Mouse (Mus musculus): ENCODE results near the gene Rassf2. TPM values are rescaled to one million over a fixed set of nuclear protein-coding genes. Genes with fewer than 3 reads are reported as not detected.

Rassf2 gene
- polyA plus RNA-seq, 1 experiment = 35.7 TPM

- 6% methylated on average over 5 of the region's 5 CpGs for WGBS
- Histone ChIP-seq H3K27ac (ENCODE audit: control insufficient read depth, insufficient read depth, low read depth, low read length, poor library complexity) (peak overlapping the region; percentile 88), H3K4me3 (replicated peaks; ENCODE audit: control insufficient read depth, low read depth, low read length) (peak overlapping the region; percentile 78), H3K4me1 (ENCODE audit: control insufficient read depth, insufficient read depth, low read length) (peaks cover 10% of the 10 kb centered on the region)
- TF ChIP-seq POLR2A (IDR thresholded peaks at IDR 0.05; ENCODE audit: borderline replicate concordance, control insufficient read depth, low read depth, low read length) (peak; percentile 38; the same call in 1 of the 2 replicates), CTCF (IDR thresholded peaks at IDR 0.05; ENCODE audit: control insufficient read depth, insufficient read depth, low read length) (no peak)
Measured at GRCm38 (mm10) chr2:132020991-132021541, 9.0 kb downstream of the Rassf2 start.

GRCm38 (mm10) chr2:132020420-132020819 is 9.6 kb downstream of the Rassf2 start:
- 9% methylated on average over 7 of the region's 7 CpGs for WGBS
- H3K4me1 ChIP-seq (ENCODE audit: control insufficient read depth, insufficient read depth, low read length) = peaks cover 12% of the 10 kb centered on the region
- no peak for TF ChIP-seq POLR2A (IDR thresholded peaks at IDR 0.05; ENCODE audit: borderline replicate concordance, control insufficient read depth, low read depth, low read length)
- TF ChIP-seq CTCF (IDR thresholded peaks at IDR 0.05; ENCODE audit: control insufficient read depth, insufficient read depth, low read length) = no peak
- H3K27ac ChIP-seq (ENCODE audit: control insufficient read depth, insufficient read depth, low read depth, low read length, poor library complexity) = peak overlapping the region; percentile 88
- peak overlapping the region; percentile 78 for H3K4me3 ChIP-seq (replicated peaks; ENCODE audit: control insufficient read depth, low read depth, low read length)

GRCm38 (mm10) chr2:132019372-132019811 is 10.7 kb downstream of the Rassf2 start:
- peak overlapping the region; percentile 72 for H3K4me3 ChIP-seq (replicated peaks; ENCODE audit: control insufficient read depth, low read depth, low read length)
- TF ChIP-seq POLR2A (IDR thresholded peaks at IDR 0.05; ENCODE audit: borderline replicate concordance, control insufficient read depth, low read depth, low read length) (no peak), CTCF (IDR thresholded peaks at IDR 0.05; ENCODE audit: control insufficient read depth, insufficient read depth, low read length) (no peak)
- 4% methylated on average over 3 of the region's 3 CpGs for WGBS
- H3K4me1 ChIP-seq (ENCODE audit: control insufficient read depth, insufficient read depth, low read length) = peaks cover 12% of the 10 kb centered on the region
- H3K27ac ChIP-seq (ENCODE audit: control insufficient read depth, insufficient read depth, low read depth, low read length, poor library complexity) = peak overlapping the region; percentile 83

GRCm38 (mm10) chr2:132018156-132018555 is 11.9 kb downstream of the Rassf2 start:
- TF ChIP-seq POLR2A (IDR thresholded peaks at IDR 0.05; ENCODE audit: borderline replicate concordance, control insufficient read depth, low read depth, low read length) (no peak), CTCF (IDR thresholded peaks at IDR 0.05; ENCODE audit: control insufficient read depth, insufficient read depth, low read length) (no peak)
- 17% methylated on average over 4 of the region's 4 CpGs for WGBS
- Histone ChIP-seq H3K4me1 (ENCODE audit: control insufficient read depth, insufficient read depth, low read length) (peaks cover 12% of the 10 kb centered on the region), H3K27ac (ENCODE audit: control insufficient read depth, insufficient read depth, low read depth, low read length, poor library complexity) (peak overlapping the region; percentile 76), H3K4me3 (replicated peaks; ENCODE audit: control insufficient read depth, low read depth, low read length) (no peak overlapping the region)

GRCm38 (mm10) chr2:132017611-132018010 is 12.4 kb downstream of the Rassf2 start:
- H3K4me3 ChIP-seq (replicated peaks; ENCODE audit: control insufficient read depth, low read depth, low read length) = no peak overlapping the region
- WGBS = 35% methylated on average over 7 of the region's 7 CpGs
- peaks cover 12% of the 10 kb centered on the region for H3K4me1 ChIP-seq (ENCODE audit: control insufficient read depth, insufficient read depth, low read length)
- no peak for TF ChIP-seq CTCF (IDR thresholded peaks at IDR 0.05; ENCODE audit: control insufficient read depth, insufficient read depth, low read length)
- no peak for TF ChIP-seq POLR2A (IDR thresholded peaks at IDR 0.05; ENCODE audit: borderline replicate concordance, control insufficient read depth, low read depth, low read length)
- H3K27ac ChIP-seq (ENCODE audit: control insufficient read depth, insufficient read depth, low read depth, low read length, poor library complexity) = peak overlapping the region; percentile 1; the same call in 1 of the 2 replicates

- TF ChIP-seq CTCF (IDR thresholded peaks at IDR 0.05; ENCODE audit: control insufficient read depth, insufficient read depth, low read length) (no peak), POLR2A (IDR thresholded peaks at IDR 0.05; ENCODE audit: borderline replicate concordance, control insufficient read depth, low read depth, low read length) (no peak)
- 81% methylated on average over 1 of the region's 1 CpGs for WGBS
- Histone ChIP-seq H3K4me1 (ENCODE audit: control insufficient read depth, insufficient read depth, low read length) (peaks cover 10% of the 10 kb centered on the region), H3K27ac (ENCODE audit: control insufficient read depth, insufficient read depth, low read depth, low read length, poor library complexity) (no peak overlapping the region), H3K4me3 (replicated peaks; ENCODE audit: control insufficient read depth, low read depth, low read length) (no peak overlapping the region)
Measured at GRCm38 (mm10) chr2:132016034-132016433, 14.0 kb downstream of the Rassf2 start.

- Histone ChIP-seq H3K4me1 (ENCODE audit: control insufficient read depth, insufficient read depth, low read length) (peaks cover 4% of the 10 kb centered on the region), H3K4me3 (replicated peaks; ENCODE audit: control insufficient read depth, low read depth, low read length) (no peak overlapping the region), H3K27ac (ENCODE audit: control insufficient read depth, insufficient read depth, low read depth, low read length, poor library complexity) (no peak overlapping the region)
- TF ChIP-seq CTCF (IDR thresholded peaks at IDR 0.05; ENCODE audit: control insufficient read depth, insufficient read depth, low read length) (no peak), POLR2A (IDR thresholded peaks at IDR 0.05; ENCODE audit: borderline replicate concordance, control insufficient read depth, low read depth, low read length) (no peak)
- 53% methylated on average over 4 of the region's 4 CpGs for WGBS
Measured at GRCm38 (mm10) chr2:132013152-132013551, 16.9 kb downstream of the Rassf2 start.

GRCm38 (mm10) chr2:132010781-132011180 is 19.3 kb downstream of the Rassf2 start:
- no peak overlapping the region for H3K4me3 ChIP-seq (replicated peaks; ENCODE audit: control insufficient read depth, low read depth, low read length)
- WGBS = 86% methylated on average over 2 of the region's 2 CpGs
- peaks cover 8% of the 10 kb centered on the region for H3K4me1 ChIP-seq (ENCODE audit: control insufficient read depth, insufficient read depth, low read length)
- no peak for TF ChIP-seq POLR2A (IDR thresholded peaks at IDR 0.05; ENCODE audit: borderline replicate concordance, control insufficient read depth, low read depth, low read length)
- TF ChIP-seq CTCF (IDR thresholded peaks at IDR 0.05; ENCODE audit: control insufficient read depth, insufficient read depth, low read length) = no peak
- H3K27ac ChIP-seq (ENCODE audit: control insufficient read depth, insufficient read depth, low read depth, low read length, poor library complexity) = no peak overlapping the region

Data from bone marrow, adult 2 months (tissue).